Mouse (Mus musculus): ENCODE measurements at regions not wholly inside any gene's neighbourhood (a gene's known extent, or its start where the extent isn't known, plus 50 kb on each side); places are given as distances from the start of the nearest gene placed in this dataset.

- TF ChIP-seq POLR2A (IDR thresholded peaks at IDR 0.05; ENCODE audit: borderline replicate concordance, insufficient read depth, low read length): no peak
- no peak for TF ChIP-seq CTCF (IDR thresholded peaks at IDR 0.05; ENCODE audit: borderline replicate concordance, insufficient read depth, low read depth, low read length)
Measured at GRCm38 (mm10) chr3:50660566-50660965, 217.2 kb upstream of the Slc7a11 start.
